Mouse (Mus musculus) testis, adult 2 months (tissue): ENCODE results near the gene Entpd8. TPM values are rescaled to one million over a fixed set of nuclear protein-coding genes. Genes with fewer than 3 reads are reported as not detected.

Experiments used
- H3K27ac ChIP-seq: fragments of 200-500 bp; 2 replicates; pipeline ENCODE4 v1.5.1; 2012; ENCODE audit warnings: low read depth, low read length; ENCODE audit not compliant: control insufficient read depth, insufficient read depth
- H3K27me3 ChIP-seq: fragments of 200-500 bp; 2 replicates; pipeline ENCODE4 v1.6.1; 2012; ENCODE audit warnings: mild to moderate bottlenecking, low read length, moderate library complexity; ENCODE audit not compliant: control insufficient read depth, insufficient read depth
- H3K36me3 ChIP-seq: fragments of 200-500 bp; 2 replicates; pipeline ENCODE4 v1.6.1; 2012; ENCODE audit warnings: mild to moderate bottlenecking, low read length; ENCODE audit not compliant: control insufficient read depth, insufficient read depth
- H3K4me1 ChIP-seq: fragments of 200-500 bp; 2 replicates; pipeline ENCODE4 v1.6.1; 2012; ENCODE audit warnings: low read length; ENCODE audit not compliant: control insufficient read depth, insufficient read depth
- H3K4me3 ChIP-seq: fragments of 200-500 bp; 2 replicates; pipeline ENCODE4 v1.5.1; 2012; ENCODE audit warnings: low read depth, mild to moderate bottlenecking, low read length, moderate library complexity, mixed read lengths; ENCODE audit not compliant: control insufficient read depth
- CTCF ChIP-seq: fragments of 200-500 bp; IDR thresholded peaks from 2 replicates; pipeline ENCODE4 v1.5.1; 2012; ENCODE audit warnings: low read depth, mild to moderate bottlenecking, inconsistent platforms, low read length, moderate library complexity; ENCODE audit not compliant: control insufficient read depth, insufficient read depth, insufficient replicate concordance
- POLR2A ChIP-seq: fragments of 200-500 bp; IDR thresholded peaks from 2 replicates; pipeline ENCODE4 v1.6.1; 2012; ENCODE audit warnings: low read depth, mild to moderate bottlenecking, inconsistent platforms, low read length, moderate library complexity; ENCODE audit not compliant: control insufficient read depth
- polyA plus RNA-seq: library from polyadenylated mRNA; depleted of rRNA; stranded (reverse); fragments of >200 nt; gene quantifications from 2 replicates; pipeline ENCODE4 v1.2.3, GENCODE M21; 2012; rRNA removed

Entpd8 gene
- polyA plus RNA-seq, 1 experiment = 0.48 TPM

GRCm38 (mm10) chr2:25124411-25124810 is 44.3 kb downstream of the Entpd8 start:
- Histone ChIP-seq H3K4me3 (no peak overlapping the region), H3K4me1 (no peaks in the 10 kb centered on the region), H3K27ac (no peak overlapping the region), H3K36me3 (no peaks in the 10 kb centered on the region), H3K27me3 (no peaks in the 10 kb centered on the region)
- no peak for TF ChIP-seq POLR2A
- no peak for TF ChIP-seq CTCF

GRCm38 (mm10) chr2:25125146-25125545 is 45.0 kb downstream of the Entpd8 start:
- no peaks in the 10 kb centered on the region; the same call in 1 of the 2 replicates for H3K4me1 ChIP-seq

GRCm38 (mm10) chr2:25126011-25127010 is 46.2 kb downstream of the Entpd8 start:
- Histone ChIP-seq H3K4me1 (no peaks in the 10 kb centered on the region; the same call in 1 of the 2 replicates), H3K36me3 (no peaks in the 10 kb centered on the region), H3K4me3 (no peak overlapping the region), H3K27ac (no peak overlapping the region), H3K27me3 (no peaks in the 10 kb centered on the region)
- no peak for TF ChIP-seq CTCF
- no peak for TF ChIP-seq POLR2A

More at GRCm38 (mm10) chr2:25125146-25125545, 45.0 kb downstream of the Entpd8 start:
- no peak overlapping the region for H3K4me3 ChIP-seq
- H3K27me3 ChIP-seq = no peaks in the 10 kb centered on the region
- TF ChIP-seq CTCF (no peak), POLR2A (no peak)
- no peaks in the 10 kb centered on the region for H3K36me3 ChIP-seq
- no peak overlapping the region for H3K27ac ChIP-seq

- Histone ChIP-seq H3K4me3 (no peak overlapping the region), H3K27me3 (no peaks in the 10 kb centered on the region), H3K27ac (no peak overlapping the region), H3K4me1 (no peaks in the 10 kb centered on the region; the same call in 1 of the 2 replicates), H3K36me3 (no peaks in the 10 kb centered on the region)
- TF ChIP-seq CTCF (peak; percentile 77; the same call in 1 of the 2 replicates), POLR2A (no peak)
These were observed 47.1 kb downstream of the Entpd8 start for GRCm38 (mm10) chr2:25127206-25127605.

GRCm38 (mm10) chr2:25128072-25128471 is 48.0 kb downstream of the Entpd8 start:
- H3K4me3 ChIP-seq = no peak overlapping the region
- no peak overlapping the region for H3K27ac ChIP-seq
- no peaks in the 10 kb centered on the region for H3K27me3 ChIP-seq
- no peaks in the 10 kb centered on the region for H3K36me3 ChIP-seq
- no peaks in the 10 kb centered on the region; the same call in 1 of the 2 replicates for H3K4me1 ChIP-seq
- TF ChIP-seq CTCF = no peak
- TF ChIP-seq POLR2A = no peak

GRCm38 (mm10) chr2:25131601-25132000 is 51.5 kb downstream of the Entpd8 start:
- H3K36me3 ChIP-seq = no peaks in the 10 kb centered on the region
- no peaks in the 10 kb centered on the region for H3K27me3 ChIP-seq
- H3K27ac ChIP-seq = no peak overlapping the region
- TF ChIP-seq CTCF = no peak
- no peaks in the 10 kb centered on the region; the same call in 1 of the 2 replicates for H3K4me1 ChIP-seq
- H3K4me3 ChIP-seq = no peak overlapping the region

Other genes starting within 250 kb of the Entpd8 start
- 11.0 and 13.2 TPM in 2 replicates for gene Ehmt1, start 160.7 kb upstream of the Entpd8 start, polyA plus RNA-seq
- 13.8 TPM in 2 replicates for gene Arrdc1, start 145.1 kb upstream of the Entpd8 start, polyA plus RNA-seq
- gene Zmynd19, start 130.5 kb upstream of the Entpd8 start, polyA plus RNA-seq = 35.8 and 37.9 TPM in 2 replicates
- 10.6 and 11.7 TPM in 2 replicates for gene Dph7, start 117.9 kb upstream of the Entpd8 start, polyA plus RNA-seq
- gene Mrpl41, start 105.2 kb upstream of the Entpd8 start, polyA plus RNA-seq = 41.0 and 45.1 TPM in 2 replicates
- 50.8 and 58.7 TPM in 2 replicates for gene Pnpla7, start 104.3 kb upstream of the Entpd8 start, polyA plus RNA-seq
- 69.1 and 78.2 TPM in 2 replicates for gene Nsmf, start 25.9 kb upstream of the Entpd8 start, polyA plus RNA-seq
- gene Noxa1, start 14.8 kb downstream of the Entpd8 start, polyA plus RNA-seq = 0.14 and 0.25 TPM in 2 replicates
- gene Nrarp, start 100.5 kb downstream of the Entpd8 start, polyA plus RNA-seq = 3.8 and 4.0 TPM in 2 replicates
- 0.98 and 1.3 TPM in 2 replicates for gene Tor4a, start 116.6 kb downstream of the Entpd8 start, polyA plus RNA-seq
- 20.7 and 24.9 TPM in 2 replicates for gene Nelfb, start 131.2 kb downstream of the Entpd8 start, polyA plus RNA-seq
- gene Stpg3, start 134.3 kb downstream of the Entpd8 start, polyA plus RNA-seq = 244 and 247 TPM in 2 replicates
- gene Fam166a, start 138.4 kb downstream of the Entpd8 start, polyA plus RNA-seq = 552 and 576 TPM in 2 replicates
- gene Tubb4b, start 144.4 kb downstream of the Entpd8 start, polyA plus RNA-seq = 2,564 and 2,638 TPM in 2 replicates
- gene Slc34a3, start 154.1 kb downstream of the Entpd8 start, polyA plus RNA-seq = 0.48 and 0.55 TPM in 2 replicates
- 0.05 TPM in 1 of 2 replicates, not detected in the other for gene Rnf224, start 156.5 kb downstream of the Entpd8 start, polyA plus RNA-seq
- gene Rnf208, start 162.0 kb downstream of the Entpd8 start, polyA plus RNA-seq = 7.4 and 8.1 TPM in 2 replicates
- gene Cysrt1, start 162.1 kb downstream of the Entpd8 start, polyA plus RNA-seq = 0.12 and 0.31 TPM in 2 replicates
- 7.0 and 7.9 TPM in 2 replicates for gene AL732309.1, start 166.6 kb downstream of the Entpd8 start, polyA plus RNA-seq
- gene Tmem203, start 175.1 kb downstream of the Entpd8 start, polyA plus RNA-seq = 63.3 and 69.3 TPM in 2 replicates
- 357 and 363 TPM in 2 replicates for gene Tprn, start 182.3 kb downstream of the Entpd8 start, polyA plus RNA-seq
- 54.9 and 64.2 TPM in 2 replicates for gene Ssna1, start 192.1 kb downstream of the Entpd8 start, polyA plus RNA-seq
- gene Anapc2, start 192.2 kb downstream of the Entpd8 start, polyA plus RNA-seq = 29.3 and 32.3 TPM in 2 replicates
- 830 and 870 TPM in 2 replicates for gene Tmem210, start 207.8 kb downstream of the Entpd8 start, polyA plus RNA-seq
- 3.5 and 4.3 TPM in 2 replicates for gene Lrrc26, start 209.6 kb downstream of the Entpd8 start, polyA plus RNA-seq
- 0.38 and 0.75 TPM in 2 replicates for gene Grin1, start 238.9 kb downstream of the Entpd8 start, polyA plus RNA-seq